Mouse (Mus musculus): ENCODE data around the gene 2700081O15Rik. TPM values are rescaled to one million over a fixed set of nuclear protein-coding genes. Genes with fewer than 3 reads are reported as not detected.

The 2700081O15Rik gene
- polyA plus RNA-seq, 1 experiment, result 21.1 TPM

- DNase-seq (ENCODE audit: low read depth), result no peak
Measured at GRCm38 (mm10) chr19:7420841-7421601, 3.6 kb downstream of the 2700081O15Rik start.

GRCm38 (mm10) chr19:7421602-7422591, 4.5 kb downstream of the 2700081O15Rik start:
- no peak for DNase-seq (ENCODE audit: low read depth)

- no peak for DNase-seq (ENCODE audit: low read depth)
Measured at GRCm38 (mm10) chr19:7422656-7423027, 5.2 kb downstream of the 2700081O15Rik start.

GRCm38 (mm10) chr19:7423028-7423655, 5.7 kb downstream of the 2700081O15Rik start:
- DNase-seq (ENCODE audit: low read depth), result no peak

- DNase-seq (ENCODE audit: low read depth), result no peak
Measured at GRCm38 (mm10) chr19:7423656-7424030, 6.2 kb downstream of the 2700081O15Rik start.

- no peak for DNase-seq (ENCODE audit: low read depth)
Measured at GRCm38 (mm10) chr19:7424131-7424530, 6.7 kb downstream of the 2700081O15Rik start.

GRCm38 (mm10) chr19:7424590-7425397, 7.4 kb downstream of the 2700081O15Rik start:
- no peak for DNase-seq (ENCODE audit: low read depth)

GRCm38 (mm10) chr19:7425398-7425775, 8.0 kb downstream of the 2700081O15Rik start:
- DNase-seq (ENCODE audit: low read depth), result no peak

- DNase-seq (ENCODE audit: low read depth), result no peak
Measured at GRCm38 (mm10) chr19:7434887-7435286, 17.5 kb downstream of the 2700081O15Rik start.

- no peak for DNase-seq (ENCODE audit: low read depth)
Measured at GRCm38 (mm10) chr19:7436061-7436970, 18.9 kb downstream of the 2700081O15Rik start.

- DNase-seq (ENCODE audit: low read depth), result no peak
Measured at GRCm38 (mm10) chr19:7438295-7438694, 20.9 kb downstream of the 2700081O15Rik start.

- DNase-seq (ENCODE audit: low read depth), result no peak
Measured at GRCm38 (mm10) chr19:7441493-7441892, 24.1 kb downstream of the 2700081O15Rik start.

- no peak for DNase-seq (ENCODE audit: low read depth)
Measured at GRCm38 (mm10) chr19:7445105-7445504, 27.7 kb downstream of the 2700081O15Rik start.

GRCm38 (mm10) chr19:7445596-7445995, 28.2 kb downstream of the 2700081O15Rik start:
- DNase-seq (ENCODE audit: low read depth), result no peak

- no peak for DNase-seq (ENCODE audit: low read depth)
Measured at GRCm38 (mm10) chr19:7456803-7457202, 39.4 kb downstream of the 2700081O15Rik start.

- no peak for DNase-seq (ENCODE audit: low read depth)
Measured at GRCm38 (mm10) chr19:7458901-7459300, 41.5 kb downstream of the 2700081O15Rik start.

- DNase-seq (ENCODE audit: low read depth), result no peak
Measured at GRCm38 (mm10) chr19:7459370-7459769, 41.9 kb downstream of the 2700081O15Rik start.

GRCm38 (mm10) chr19:7467915-7468314, 50.5 kb downstream of the 2700081O15Rik start:
- DNase-seq (ENCODE audit: low read depth), result no peak

- no peak for DNase-seq (ENCODE audit: low read depth)
Measured at GRCm38 (mm10) chr19:7470643-7471042, 53.2 kb downstream of the 2700081O15Rik start.
